Mouse (Mus musculus) urinary bladder, postnatal 0 days (tissue): ENCODE measurements around the gene Mxd3. TPM values are rescaled to one million over a fixed set of nuclear protein-coding genes. Genes with fewer than 3 reads are reported as not detected.

Experiments used
- polyA plus RNA-seq: library from polyadenylated mRNA; unstranded; fragments of >200 nt; fragmentation: Nextera tagmentation; extraction: Ambion mirVana; gene quantifications from 2 replicates; pipeline ENCODE4 v1.2.1, GENCODE M21; 2015

Mxd3 gene
- polyA plus RNA-seq: 8.5 and 9.3 TPM in 2 replicates

DNA sequence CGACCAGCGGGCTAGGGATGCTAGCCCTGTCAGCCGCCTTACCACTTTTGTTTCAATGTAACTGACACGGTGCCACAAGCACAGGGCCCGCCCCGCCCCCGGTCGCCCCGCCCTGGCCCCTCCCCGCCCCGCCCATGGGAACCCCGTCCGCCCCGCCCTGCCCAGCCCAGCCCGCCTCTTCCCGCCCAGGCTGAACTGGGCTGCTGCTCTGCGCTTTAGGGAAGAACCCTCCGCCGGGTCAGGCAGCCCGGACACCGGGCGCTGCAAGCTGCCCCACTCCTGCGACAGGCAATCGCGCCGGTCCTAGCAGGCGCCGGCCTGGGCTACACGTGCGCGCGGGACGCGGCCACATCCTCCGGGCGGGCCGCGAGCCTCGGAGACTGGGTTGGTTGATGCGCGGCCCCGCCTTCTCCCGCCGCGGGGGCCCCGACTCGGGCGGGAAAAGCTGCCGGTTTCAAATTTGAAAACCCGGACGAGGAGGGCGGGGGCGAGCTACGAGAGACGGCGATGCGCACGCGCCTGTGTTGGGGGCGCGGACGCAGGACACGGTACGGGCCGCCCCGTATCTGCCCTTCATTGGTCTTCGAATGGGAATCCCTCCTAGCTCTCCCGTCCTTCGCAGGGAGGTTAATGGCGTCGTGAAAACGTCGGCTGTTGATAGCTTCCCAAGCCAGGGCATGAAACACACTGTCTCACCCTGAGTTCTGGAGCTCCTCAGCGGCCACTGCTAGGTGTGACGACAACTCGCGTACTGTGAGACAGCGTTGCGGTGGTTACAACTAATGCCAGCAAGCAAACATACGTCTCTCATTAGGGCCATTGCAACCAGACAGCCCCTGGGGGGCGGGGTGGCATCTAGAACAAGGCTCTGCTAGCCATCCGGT, at the start of gene Mxd3:
Gene Mxd3 (minus strand): TSS at position 141 of the 884 bp plus-strand sequence.

DNA sequence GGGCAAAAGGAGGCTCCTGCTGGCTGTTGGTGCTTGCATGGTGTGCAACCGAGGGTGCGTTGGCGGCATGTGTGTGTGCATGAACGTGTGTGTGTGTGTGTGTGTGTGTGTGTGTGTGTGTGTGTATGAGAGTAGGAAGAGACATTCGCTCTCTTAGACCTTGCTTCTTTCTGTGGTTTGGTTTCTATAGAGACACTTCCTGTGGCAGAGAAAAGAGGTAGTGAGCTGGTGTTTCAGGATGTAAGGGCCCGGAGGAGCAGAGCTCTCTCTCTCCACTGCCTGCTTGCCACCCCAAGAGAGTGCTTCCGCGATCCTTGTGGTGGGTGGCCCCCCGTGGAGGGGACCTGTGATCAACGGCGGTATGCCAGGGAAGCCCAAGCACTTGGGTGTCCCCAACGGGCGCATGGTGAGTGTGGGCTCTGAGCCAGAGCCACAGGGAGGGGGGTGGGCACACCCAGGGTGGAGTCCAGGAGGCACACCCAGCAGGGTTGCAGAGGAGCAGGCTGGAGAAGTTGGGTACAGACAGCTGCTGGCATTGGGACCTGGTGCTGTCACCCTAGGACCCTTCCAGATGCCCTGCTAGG, 40.0 kb upstream of the Mxd3 start, which contains the start of gene Rgs14:
Gene Rgs14 (plus strand): TSS at position 202 of the 584 bp plus-strand sequence.

DNA sequence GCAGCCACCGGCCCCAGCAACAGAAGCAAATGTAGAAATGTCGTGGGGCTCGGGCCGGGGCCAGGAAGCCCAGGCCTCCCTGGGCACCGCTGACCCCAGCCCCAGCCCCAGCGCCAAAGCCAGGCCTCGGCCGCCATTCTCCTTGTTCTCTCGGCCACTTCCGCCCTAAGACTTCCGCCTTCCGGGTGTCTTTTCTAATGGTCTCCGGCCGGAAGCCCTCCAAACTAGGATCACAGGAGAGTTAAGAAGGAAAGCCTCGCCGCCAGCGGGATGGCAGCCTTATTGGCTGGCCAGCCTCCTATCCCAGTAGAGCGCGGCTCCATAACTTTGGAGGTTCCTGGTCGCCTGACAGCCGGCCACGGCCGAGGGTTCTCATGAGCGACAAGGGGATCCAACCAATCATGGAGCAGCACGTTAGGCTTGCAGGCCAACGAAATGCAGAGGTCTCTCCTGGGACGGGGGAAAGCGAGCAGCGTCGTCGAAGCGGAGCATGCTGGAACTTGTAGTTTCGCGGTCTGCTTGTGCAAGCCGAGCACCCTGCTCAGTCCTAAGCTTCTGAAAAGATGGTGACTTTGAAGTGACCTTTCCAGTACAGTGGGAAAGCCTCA, 32.9 kb upstream of the Mxd3 start, which contains the start of gene Lman2:
Gene Lman2 (minus strand): TSS at position 331 of the 608 bp plus-strand sequence.

DNA sequence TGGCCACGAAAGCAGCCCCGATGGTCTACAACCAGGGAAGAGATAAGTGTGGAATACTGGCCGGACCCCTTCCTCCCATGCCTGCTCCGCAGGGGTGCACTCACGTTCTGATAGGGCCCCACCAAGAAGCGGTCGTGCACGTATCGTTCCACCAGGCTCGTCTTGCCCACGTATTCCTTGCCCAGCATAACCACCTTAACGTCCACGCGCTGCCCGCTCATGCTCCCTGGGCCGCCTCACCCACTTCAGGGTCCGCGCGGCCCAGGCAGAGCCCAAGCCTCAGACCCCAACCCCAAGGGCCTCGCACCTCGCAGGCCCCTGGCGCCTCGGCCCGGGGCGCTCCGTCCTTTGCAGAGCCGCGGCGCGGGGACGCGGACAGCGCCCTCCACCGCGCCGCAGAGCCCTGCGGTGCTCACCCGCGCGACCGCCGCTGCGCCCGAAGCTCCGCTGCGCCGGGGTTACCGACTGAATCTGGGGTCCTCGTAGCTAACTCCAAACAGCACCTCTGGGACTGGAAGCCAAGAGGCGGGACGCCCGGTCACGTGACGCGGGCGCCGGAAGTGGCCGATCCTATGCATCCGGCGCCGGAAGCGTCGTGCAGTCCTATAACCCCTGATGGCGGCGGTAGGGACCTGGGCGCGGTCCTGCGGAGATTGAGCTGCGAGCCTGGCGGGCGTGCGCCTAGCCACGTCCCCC, 8.0 kb downstream of the Mxd3 start, which contains the start of gene Rab24:
Gene Rab24 (minus strand): TSS at position 513 of the 696 bp plus-strand sequence.

DNA sequence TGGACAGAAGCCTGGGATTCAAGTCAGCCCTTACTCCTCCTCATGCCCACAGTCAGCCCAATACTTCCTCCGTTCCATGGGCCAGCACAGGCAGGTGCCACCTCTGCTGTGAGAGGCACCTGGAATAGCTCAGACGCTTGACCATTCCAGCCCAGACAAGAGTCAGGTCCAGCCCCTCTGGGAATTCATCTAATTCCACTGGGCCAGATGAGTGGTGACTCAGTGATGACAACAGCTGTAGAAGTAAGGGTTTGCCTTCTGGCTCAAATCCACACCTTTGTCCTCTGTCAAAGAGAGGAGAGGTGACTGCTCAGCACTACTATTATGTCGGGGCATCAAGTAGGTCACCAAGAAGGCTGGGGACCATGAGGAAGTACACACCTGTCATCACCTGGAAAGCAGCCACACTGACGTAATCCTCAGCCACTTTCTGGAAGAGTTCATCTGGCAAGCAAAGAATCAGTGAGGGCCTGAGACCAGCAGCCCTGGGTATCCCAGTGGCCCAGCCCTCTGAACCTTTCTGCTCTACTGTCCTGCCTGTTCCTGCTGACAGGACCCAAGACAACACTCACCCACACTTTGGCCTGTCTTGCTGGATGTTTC, 9.6 kb downstream of the Mxd3 start, which contains the start of gene Prelid1:
Gene Prelid1 (plus strand): TSS at position 570 of the 603 bp plus-strand sequence.

Other genes with a start within 250 kb of the Mxd3 start
- gene Uimc1, start 229.5 kb downstream of the Mxd3 start, polyA plus RNA-seq: 15.9 and 18.4 TPM in 2 replicates
- 7.1 and 7.2 TPM in 2 replicates for gene Zfp346, start 224.5 kb downstream of the Mxd3 start, polyA plus RNA-seq
- not detected in 2 replicates for gene Gm17617, start 196.3 kb downstream of the Mxd3 start, polyA plus RNA-seq
- gene Fgfr4, start 177.2 kb downstream of the Mxd3 start, polyA plus RNA-seq: 0.28 and 0.54 TPM in 2 replicates
- 36.3 and 38.2 TPM in 2 replicates for gene Nsd1, start 120.0 kb downstream of the Mxd3 start, polyA plus RNA-seq
- 381 and 386 TPM in 2 replicates for gene Prelid1, start 9.3 kb downstream of the Mxd3 start, polyA plus RNA-seq
- 53.5 and 60.3 TPM in 2 replicates for gene Rab24, start 7.9 kb downstream of the Mxd3 start, polyA plus RNA-seq
- 57.9 and 62.4 TPM in 2 replicates for gene Lman2, start 33.0 kb upstream of the Mxd3 start, polyA plus RNA-seq
- gene Rgs14, start 39.9 kb upstream of the Mxd3 start, polyA plus RNA-seq: 0.49 and 1.8 TPM in 2 replicates
- not detected in 2 replicates for gene Slc34a1, start 68.4 kb upstream of the Mxd3 start, polyA plus RNA-seq
- gene Pfn3, start 85.4 kb upstream of the Mxd3 start, polyA plus RNA-seq: not detected in 2 replicates
- 0.30 TPM in 1 of 2 replicates, not detected in the other for gene F12, start 97.0 kb upstream of the Mxd3 start, polyA plus RNA-seq
- gene Grk6, start 115.2 kb upstream of the Mxd3 start, polyA plus RNA-seq: 21.2 and 22.9 TPM in 2 replicates
- gene Prr7, start 134.4 kb upstream of the Mxd3 start, polyA plus RNA-seq: 0.42 TPM in 1 of 2 replicates, not detected in the other
- gene Dbn1, start 158.3 kb upstream of the Mxd3 start, polyA plus RNA-seq: 55.6 and 76.0 TPM in 2 replicates
- 767 and 826 TPM in 2 replicates for gene Pdlim7, start 183.9 kb upstream of the Mxd3 start, polyA plus RNA-seq
- 2.6 and 9.6 TPM in 2 replicates for gene Dok3, start 199.5 kb upstream of the Mxd3 start, polyA plus RNA-seq
- 23.4 and 27.9 TPM in 2 replicates for gene Ddx41, start 206.8 kb upstream of the Mxd3 start, polyA plus RNA-seq
- 12.6 and 13.7 TPM in 2 replicates for gene Fam193b, start 241.3 kb upstream of the Mxd3 start, polyA plus RNA-seq
- gene Tmed9, start 243.9 kb upstream of the Mxd3 start, polyA plus RNA-seq: 104 and 125 TPM in 2 replicates